Mouse (Mus musculus): ENCODE measurements around the gene Ablim2. TPM values are rescaled to one million over a fixed set of nuclear protein-coding genes. Genes with fewer than 3 reads are reported as not detected.

Ablim2 gene
- polyA plus RNA-seq, 1 experiment from 2014 or later, result 1.3 TPM

DNA sequence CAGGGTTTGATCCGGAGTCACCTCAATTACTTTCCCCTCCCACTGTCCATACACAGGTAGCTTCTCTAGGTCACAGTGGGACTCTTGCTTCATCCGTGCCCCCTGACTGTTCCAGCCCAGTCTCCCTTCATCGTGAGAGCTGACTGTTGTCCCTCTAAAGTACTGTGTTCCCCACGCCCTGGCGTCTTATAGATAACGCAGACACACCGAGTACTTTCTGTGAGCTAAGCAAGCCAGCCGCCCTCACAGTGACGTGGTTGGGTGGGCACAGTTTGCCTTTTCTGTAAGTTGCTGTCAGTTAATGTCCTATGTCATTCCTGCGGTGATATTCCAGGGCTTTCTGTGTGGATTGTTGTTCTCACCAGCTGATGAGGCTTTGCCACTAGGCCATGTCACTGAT lies 175.4 kb downstream of the Ablim2 start:
- no peaks in the 10 kb centered on the region for H3K9me3 ChIP-seq
- H3K4me3 ChIP-seq (replicated peaks), result no peak overlapping the region
- peaks cover 11% of the 10 kb centered on the region for H3K36me3 ChIP-seq (replicated peaks)
- H3K27me3 ChIP-seq, result no peaks in the 10 kb centered on the region
- H3K4me2 ChIP-seq, result no peak overlapping the region
- no peak overlapping the region for H3K9ac ChIP-seq
- ATAC-seq (ENCODE audit: low FRiP score), result no peak
- WGBS, result 81% methylated on average over 10 of the region's 10 CpGs
- peaks cover 22% of the 10 kb centered on the region for H3K4me1 ChIP-seq
- no peak overlapping the region for H3K27ac ChIP-seq

Other genes starting within 250 kb of the Ablim2 start
- gene Cpz, start 232.2 kb upstream of the Ablim2 start, polyA plus RNA-seq (2016; fragmentation: Nextera tagmentation; extraction: Ambion mirVana), result 1.7 and 3.0 TPM in 2 replicates
- 9.8 and 11.1 TPM in 2 replicates for gene Trmt44, start 182.8 kb upstream of the Ablim2 start, polyA plus RNA-seq (2016; fragmentation: Nextera tagmentation; extraction: Ambion mirVana)
- gene Acox3, start 174.8 kb upstream of the Ablim2 start, polyA plus RNA-seq (2016; fragmentation: Nextera tagmentation; extraction: Ambion mirVana), result 15.6 and 17.6 TPM in 2 replicates
- 5.9 and 8.2 TPM in 2 replicates for gene Htra3, start 78.1 kb upstream of the Ablim2 start, polyA plus RNA-seq (2016; fragmentation: Nextera tagmentation; extraction: Ambion mirVana)
- 3.0 and 4.0 TPM in 2 replicates for gene Sh3tc1, start 17.9 kb upstream of the Ablim2 start, polyA plus RNA-seq (2016; fragmentation: Nextera tagmentation; extraction: Ambion mirVana)
- 40.7 and 48.3 TPM in 2 replicates for gene Afap1, start 135.4 kb downstream of the Ablim2 start, polyA plus RNA-seq (2016; fragmentation: Nextera tagmentation; extraction: Ambion mirVana)

All from forebrain, embryonic 12.5 days (tissue).